Mouse (Mus musculus) layer of hippocampus, postnatal 10 days (tissue): ENCODE measurements around the gene Olfr331. TPM values are rescaled to one million over a fixed set of nuclear protein-coding genes. Genes with fewer than 3 reads are reported as not detected.
"Not testable (repeated sequence)": the region's sequence is repeated elsewhere in the genome, so short reads cannot be mapped to it uniquely, and the experiment has no call there.

Source experiments
- DNase-seq, 2 experiments: peaks; one replicate each; pipeline ENCODE4 v3.0.0; 2021; ENCODE audit warnings: low spot score in 2 of 2
- long read RNA-seq: library from polyadenylated mRNA; stranded (forward); transcript quantifications from one replicate; pipeline ENCODE4 v2.0.0, GENCODE M21; 2023
- total RNA-seq, 2 experiments: library from RNA; stranded (reverse); gene quantifications; 2 replicates each; pipeline ENCODE4 v1.2.3; 2021

The Olfr331 gene
- not detected for total RNA-seq
- long read RNA-seq, result 0 reads

DNA sequence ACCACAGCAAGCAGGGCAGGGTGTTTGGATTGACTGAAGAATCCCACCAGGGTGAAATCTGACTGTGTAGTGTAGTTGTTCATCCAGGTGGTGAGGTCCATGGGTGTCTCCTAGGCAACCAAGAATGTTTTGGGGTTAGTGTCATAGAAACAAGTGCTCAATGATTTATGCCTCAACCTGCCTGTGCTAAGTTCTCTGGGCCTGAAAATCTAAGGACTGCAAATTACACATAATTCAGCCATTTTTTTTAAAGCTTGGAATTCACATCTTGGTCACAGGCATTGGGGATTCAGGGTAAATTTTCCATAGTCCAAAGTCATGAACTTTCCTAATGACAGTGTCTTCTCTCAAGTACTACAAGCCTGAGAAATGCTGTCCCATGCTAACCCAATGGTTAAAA, at the start of gene Olfr331:
TSS of gene Olfr331 (minus strand) at position 101 of the 400 bp plus-strand sequence.
- DNase-seq, result not testable (repeated sequence)

DNA sequence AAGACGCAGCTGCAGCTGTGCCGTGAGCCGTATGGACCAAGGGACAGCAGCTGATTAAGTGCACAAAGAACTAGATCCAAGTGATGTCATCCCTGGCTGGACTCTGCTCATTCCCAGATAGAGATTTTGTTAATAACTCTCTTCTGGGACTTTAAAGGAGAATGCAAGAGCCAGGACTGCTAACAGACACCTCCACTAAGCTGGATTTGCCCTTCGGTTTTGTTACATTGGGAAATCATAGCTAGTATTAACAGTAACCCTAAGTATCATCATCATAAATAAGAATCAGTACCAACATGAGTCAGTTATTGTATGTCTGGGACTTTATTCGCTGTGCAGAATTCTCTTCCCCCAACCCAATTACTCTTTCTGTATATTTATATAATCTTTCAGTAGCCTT, 44.0 kb upstream of the Olfr331 start, which contains the start of gene Olfr329-ps:
TSS of gene Olfr329-ps (minus strand) at position 101 of the 400 bp plus-strand sequence.
- no peak for DNase-seq

- DNase-seq, result not testable (repeated sequence)
Measured at GRCm38 (mm10) chr11:58534736-58535135, 32.4 kb upstream of the Olfr331 start, which contains the start of gene Olfr330. Olfr330 (minus strand) TSS chr11:58534836.

DNA sequence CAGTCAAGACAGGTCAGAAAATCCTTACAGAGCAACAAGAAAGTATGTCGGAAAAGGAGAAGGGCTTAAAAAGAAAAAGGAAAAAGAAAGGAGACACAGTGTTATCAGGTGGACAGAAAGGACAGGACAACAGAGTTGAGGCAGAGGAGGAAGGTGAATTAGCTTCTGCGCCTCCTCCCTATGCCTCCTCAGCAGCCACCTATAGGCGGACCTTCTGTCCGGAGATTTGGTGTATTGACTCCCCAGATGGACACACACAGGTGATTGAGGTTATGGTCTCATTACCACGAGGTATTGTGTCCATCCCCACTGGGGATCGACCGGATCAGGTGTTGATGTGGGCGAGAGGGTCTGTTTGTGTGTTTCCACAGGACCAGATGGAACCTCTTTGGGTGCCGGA, 17.4 kb upstream of the Olfr331 start:
- peak; percentile 10 to 17 for DNase-seq

GRCm38 (mm10) chr11:58518916-58519315, 16.5 kb upstream of the Olfr331 start:
- DNase-seq, result peak; percentile 63 to 74

- not testable (repeated sequence) for DNase-seq
Measured at GRCm38 (mm10) chr11:58509058-58509457, 6.7 kb upstream of the Olfr331 start.

DNA sequence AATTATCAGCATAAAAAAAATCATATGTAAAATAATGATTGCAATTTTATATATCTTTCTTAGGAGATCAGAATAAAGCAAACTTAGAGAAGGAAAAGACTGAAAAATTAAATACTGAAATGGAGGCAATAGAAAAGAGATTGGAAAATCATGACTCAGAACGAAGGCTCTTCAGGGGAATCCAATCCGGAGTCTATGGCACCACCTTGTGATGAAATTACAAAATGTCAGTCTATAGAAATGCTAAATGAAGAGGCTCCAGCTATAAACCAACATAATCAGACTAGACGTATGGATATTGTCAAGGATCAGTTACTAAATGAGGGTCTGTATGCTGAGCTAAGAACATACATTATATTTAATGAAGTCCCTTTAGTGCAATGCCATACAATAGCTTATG, 3.1 kb downstream of the Olfr331 start:
- no peak for DNase-seq

DNA sequence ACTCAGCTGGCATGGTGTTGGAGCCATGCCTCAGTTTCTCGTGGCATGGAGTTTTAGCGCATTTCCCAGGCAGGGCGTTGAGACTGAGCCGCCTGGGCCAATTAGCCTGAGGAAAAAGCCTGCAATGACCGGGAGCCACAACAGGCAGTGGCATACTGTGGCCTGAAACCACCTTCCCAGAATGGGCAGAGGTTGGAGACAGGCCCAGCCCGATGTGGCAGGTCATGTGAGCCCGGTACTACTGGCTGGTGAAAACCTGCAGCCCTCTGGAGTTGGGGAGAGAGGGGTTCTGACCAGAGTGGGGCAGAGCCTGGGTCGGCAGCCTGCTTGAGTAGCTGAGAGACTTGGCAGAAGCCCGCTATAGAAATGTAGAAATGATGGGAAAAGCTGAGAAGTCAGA, 3.6 kb downstream of the Olfr331 start:
- no peak for DNase-seq

DNA sequence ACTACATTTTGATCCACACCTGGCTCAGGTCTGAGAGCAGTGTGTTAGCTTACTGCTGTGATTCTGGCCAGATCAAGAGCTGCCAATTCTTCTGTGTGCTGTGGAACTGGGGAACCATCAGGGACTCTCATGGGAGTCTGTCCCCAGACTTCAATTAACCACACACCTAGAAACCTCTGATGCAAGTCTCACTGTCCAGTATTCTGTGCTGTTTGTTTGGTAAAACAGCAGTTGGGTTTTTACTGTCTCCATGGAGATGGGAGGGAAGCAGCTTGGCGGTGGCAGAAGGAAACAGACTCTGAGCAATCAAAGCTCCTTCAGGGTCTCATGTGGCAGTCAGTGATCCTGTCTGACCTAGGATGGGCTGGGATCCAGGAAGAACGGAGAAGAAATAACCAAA, 9.9 kb downstream of the Olfr331 start, which contains the start of gene Olfr332:
TSS of gene Olfr332 (minus strand) at position 101 of the 400 bp plus-strand sequence.
- DNase-seq, result no peak

DNA sequence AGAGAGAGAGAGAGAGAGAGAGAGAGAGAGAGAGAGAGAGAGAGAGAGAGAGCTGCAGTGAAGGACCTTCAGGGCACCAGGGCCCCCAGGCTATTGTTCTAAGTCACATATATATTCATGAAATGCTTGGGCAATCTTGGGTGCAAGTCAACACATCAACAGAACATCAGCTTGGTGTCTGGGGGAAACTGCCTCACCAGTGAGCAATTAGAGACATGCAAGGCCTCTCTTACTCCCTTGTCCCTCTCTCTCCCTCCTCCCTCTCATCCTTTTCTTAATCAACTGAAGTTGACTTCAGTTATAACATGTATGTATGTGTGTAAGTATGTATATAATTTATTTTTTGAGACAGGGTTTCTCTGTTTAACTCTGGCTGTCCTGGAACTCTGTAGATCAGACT, 40.2 kb downstream of the Olfr331 start, which contains the start of gene Olfr30:
TSS of gene Olfr30 (minus strand) at position 101 of the 400 bp plus-strand sequence.
- DNase-seq, result no peak

DNA sequence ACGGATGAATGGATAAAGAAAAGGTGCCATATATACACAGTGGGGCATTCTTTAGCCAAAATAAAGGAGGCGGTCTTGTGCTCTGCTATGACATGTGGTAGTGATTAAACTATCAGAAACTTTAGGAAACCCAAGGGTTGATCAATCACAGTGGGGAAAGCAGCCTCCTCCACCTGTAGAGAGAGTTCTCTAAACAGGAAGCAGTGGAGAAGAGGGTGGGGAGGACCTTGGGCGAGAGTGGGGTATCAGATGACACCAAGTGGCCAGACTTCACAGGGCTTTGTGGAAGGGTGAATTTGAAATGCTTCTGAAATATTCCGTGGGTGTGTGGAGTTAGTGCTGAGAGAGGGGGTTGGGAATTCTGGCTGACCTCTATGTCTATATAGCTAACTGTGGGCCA, 48.8 kb downstream of the Olfr331 start:
- no peak for DNase-seq

GRCm38 (mm10) chr11:58452759-58453158, 49.6 kb downstream of the Olfr331 start, which contains the start of gene Lypd9:
Lypd9 (minus strand) TSS chr11:58452923.
- DNase-seq, result no peak

Other genes starting within 250 kb of the Olfr331 start
- not detected for gene 4930438A08Rik, start 227.8 kb downstream of the Olfr331 start, total RNA-seq
- gene Zfp692, start 195.5 kb downstream of the Olfr331 start, total RNA-seq, result 10 to 100 TPM; 17.7 to 23.5 TPM
- gene Zfp672, start 172.2 kb downstream of the Olfr331 start, total RNA-seq, result 10 to 100 TPM; 43.0 to 51.1 TPM
- gene Sh3bp5l, start 171.8 kb downstream of the Olfr331 start, total RNA-seq, result 10 to 100 TPM; 59.5 to 64.3 TPM
- gene Lypd8, start 123.5 kb downstream of the Olfr331 start, total RNA-seq, result not detected
- not detected for gene 1810065E05Rik, start 81.5 kb downstream of the Olfr331 start, total RNA-seq
- not detected for gene Gm12253, start 70.0 kb downstream of the Olfr331 start, total RNA-seq
- not detected for gene Lypd9, start 49.6 kb downstream of the Olfr331 start, total RNA-seq
- not detected for gene Olfr30, start 40.3 kb downstream of the Olfr331 start, total RNA-seq
- gene Olfr332, start 10.0 kb downstream of the Olfr331 start, total RNA-seq, result not detected
- gene Olfr330, start 32.3 kb upstream of the Olfr331 start, total RNA-seq, result not detected
- gene Olfr329-ps, start 43.9 kb upstream of the Olfr331 start, total RNA-seq, result not detected
- under 1 TPM; 0.11 to 0.23 TPM for gene Olfr328, start 53.1 kb upstream of the Olfr331 start, total RNA-seq
- gene Olfr224, start 68.0 kb upstream of the Olfr331 start, total RNA-seq, result not detected
- gene Olfr325, start 75.2 kb upstream of the Olfr331 start, total RNA-seq, result not detected
- not detected for gene Olfr324, start 92.5 kb upstream of the Olfr331 start, total RNA-seq
- gene 2210407C18Rik, start 113.5 kb upstream of the Olfr331 start, total RNA-seq, result not detected
- not detected for gene Olfr323, start 127.9 kb upstream of the Olfr331 start, total RNA-seq
- under 1 TPM in 1 of 2 experiments, not detected in 1; 0.20 TPM for gene Trim58, start 137.9 kb upstream of the Olfr331 start, total RNA-seq
- not detected for gene Olfr322, start 156.2 kb upstream of the Olfr331 start, total RNA-seq
- gene Olfr320, start 178.5 kb upstream of the Olfr331 start, total RNA-seq, result not detected
- not detected for gene Olfr319, start 196.6 kb upstream of the Olfr331 start, total RNA-seq
- gene Olfr318, start 221.4 kb upstream of the Olfr331 start, total RNA-seq, result under 1 TPM in 1 of 2 experiments, not detected in 1; 0.16 TPM
- gene Olfr317, start 236.6 kb upstream of the Olfr331 start, total RNA-seq, result under 1 TPM in 1 of 2 experiments, not detected in 1; 0.49 TPM